Mouse (Mus musculus): Measurements from ENCODE around the gene Kifc3.

Kifc3 gene

GRCm38 (mm10) chr8:95134186-95134585 lies 68.4 kb downstream of the Kifc3 start:
- DNase-seq (ENCODE audit: low spot score in 2 of 2) = no peak

GRCm38 (mm10) chr8:95131983-95132382 lies 70.6 kb downstream of the Kifc3 start:
- no peak for DNase-seq (ENCODE audit: low spot score in 2 of 2)

GRCm38 (mm10) chr8:95130966-95131537 lies 71.6 kb downstream of the Kifc3 start:
- DNase-seq (ENCODE audit: low spot score in 2 of 2) = no peak

- no peak for DNase-seq (ENCODE audit: low spot score in 2 of 2)
These were observed 73.8 kb downstream of the Kifc3 start for GRCm38 (mm10) chr8:95128750-95129260.

- no peak for DNase-seq (ENCODE audit: low spot score in 2 of 2)
These were observed 75.0 kb downstream of the Kifc3 start for GRCm38 (mm10) chr8:95127658-95128057.

- no peak for DNase-seq (ENCODE audit: low spot score in 2 of 2)
These were observed 76.1 kb downstream of the Kifc3 start for GRCm38 (mm10) chr8:95126497-95126896.

GRCm38 (mm10) chr8:95123455-95123854 lies 79.2 kb downstream of the Kifc3 start:
- DNase-seq (ENCODE audit: low spot score in 2 of 2) = no peak

GRCm38 (mm10) chr8:95113750-95114149 lies 88.9 kb downstream of the Kifc3 start:
- DNase-seq (ENCODE audit: low spot score in 2 of 2) = no peak

GRCm38 (mm10) chr8:95113108-95113507 lies 89.5 kb downstream of the Kifc3 start:
- DNase-seq (ENCODE audit: low spot score in 2 of 2) = no peak

- DNase-seq (ENCODE audit: low spot score in 2 of 2) = no peak
These were observed 90.0 kb downstream of the Kifc3 start for GRCm38 (mm10) chr8:95112594-95112993.

GRCm38 (mm10) chr8:95107306-95107705 lies 95.3 kb downstream of the Kifc3 start:
- no peak for DNase-seq (ENCODE audit: low spot score in 2 of 2)

GRCm38 (mm10) chr8:95101972-95102371 lies 100.6 kb downstream of the Kifc3 start:
- DNase-seq (ENCODE audit: low spot score in 2 of 2) = no peak

- DNase-seq (ENCODE audit: low spot score in 2 of 2) = peak; percentile 47 to 69
These were observed 103.6 kb downstream of the Kifc3 start for GRCm38 (mm10) chr8:95099009-95099408.

- DNase-seq (ENCODE audit: low spot score in 2 of 2) = no peak
These were observed 109.0 kb downstream of the Kifc3 start for GRCm38 (mm10) chr8:95093574-95093973.

GRCm38 (mm10) chr8:95085432-95086141 lies 117.0 kb downstream of the Kifc3 start:
- no peak for DNase-seq (ENCODE audit: low spot score in 2 of 2)

- no peak for DNase-seq (ENCODE audit: low spot score in 2 of 2)
These were observed 117.7 kb downstream of the Kifc3 start for GRCm38 (mm10) chr8:95084744-95085431.

GRCm38 (mm10) chr8:95084261-95084660 lies 118.4 kb downstream of the Kifc3 start:
- no peak for DNase-seq (ENCODE audit: low spot score in 2 of 2)

GRCm38 (mm10) chr8:95081650-95082049 lies 121.0 kb downstream of the Kifc3 start:
- DNase-seq (ENCODE audit: low spot score in 2 of 2) = no peak

- DNase-seq (ENCODE audit: low spot score in 2 of 2) = peak; percentile 99 to 100
These were observed 122.0 kb downstream of the Kifc3 start, which contains the start of gene Katnb1 for GRCm38 (mm10) chr8:95080381-95081341. Gene Katnb1, plus strand, starts transcription at chr8:95081186.

- DNase-seq (ENCODE audit: low spot score in 2 of 2) = no peak
These were observed 123.3 kb downstream of the Kifc3 start for GRCm38 (mm10) chr8:95079305-95079704.

GRCm38 (mm10) chr8:95078055-95078454 lies 124.6 kb downstream of the Kifc3 start:
- no peak for DNase-seq (ENCODE audit: low spot score in 2 of 2)
